Mouse (Mus musculus): ENCODE results near the gene Rgs9.

- TF ChIP-seq ETS1 (conservative IDR thresholded peaks at IDR 0.05; ENCODE audit: low read depth, low read length) (no peak), CTCF (conservative IDR thresholded peaks at IDR 0.05 in 1 of 2, IDR thresholded peaks at IDR 0.05 in 1 of 2; ENCODE audit: low read depth in 2 of 2, low read length in 2 of 2) (no peak), USF1 (IDR thresholded peaks at IDR 0.05; ENCODE audit: low read depth, low read length) (no peak), POLR2A (IDR thresholded peaks at IDR 0.05; ENCODE audit: low read depth, low read length) (no peak), ZC3H11A (IDR thresholded peaks at IDR 0.05; ENCODE audit: low read depth, low read length) (no peak), ZMIZ1 (IDR thresholded peaks at IDR 0.05; ENCODE audit: low read depth, low read length) (no peak), EP300 (IDR thresholded peaks at IDR 0.05; ENCODE audit: low read length) (no peak), JUND (conservative IDR thresholded peaks at IDR 0.05; ENCODE audit: low read depth, low read length) (no peak), CHD2 (IDR thresholded peaks at IDR 0.05; ENCODE audit: low read length) (no peak), RAD21 (IDR thresholded peaks at IDR 0.05; ENCODE audit: low read depth, low read length) (no peak), MAX (IDR thresholded peaks at IDR 0.05; ENCODE audit: low read length) (no peak), KAT2A (IDR thresholded peaks at IDR 0.05; ENCODE audit: insufficient replicate concordance, low read length) (no peak), GABPA (IDR thresholded peaks at IDR 0.05; ENCODE audit: insufficient replicate concordance, low read depth, low read length) (no peak)
These were observed 79.9 kb downstream of the Rgs9 start for GRCm38 (mm10) chr11:109217827-109218536.

All from CH12.LX (cell line).